Mouse (Mus musculus): ENCODE measurements around the gene Vipr2.
A peak's percentile ranks its signal among the peaks of the same experiment; 100 is the strongest.

The Vipr2 gene

GRCm38 (mm10) chr12:116096361-116096904, 18.9 kb downstream of the Vipr2 start:
- no peak for DNase-seq (ENCODE audit: low read depth, low spot score)

- no peak for DNase-seq (ENCODE audit: low read depth, low spot score)
Measured at GRCm38 (mm10) chr12:116097166-116097565, 19.6 kb downstream of the Vipr2 start.

GRCm38 (mm10) chr12:116101945-116102344, 24.4 kb downstream of the Vipr2 start:
- DNase-seq (ENCODE audit: low read depth, low spot score): no peak

DNA sequence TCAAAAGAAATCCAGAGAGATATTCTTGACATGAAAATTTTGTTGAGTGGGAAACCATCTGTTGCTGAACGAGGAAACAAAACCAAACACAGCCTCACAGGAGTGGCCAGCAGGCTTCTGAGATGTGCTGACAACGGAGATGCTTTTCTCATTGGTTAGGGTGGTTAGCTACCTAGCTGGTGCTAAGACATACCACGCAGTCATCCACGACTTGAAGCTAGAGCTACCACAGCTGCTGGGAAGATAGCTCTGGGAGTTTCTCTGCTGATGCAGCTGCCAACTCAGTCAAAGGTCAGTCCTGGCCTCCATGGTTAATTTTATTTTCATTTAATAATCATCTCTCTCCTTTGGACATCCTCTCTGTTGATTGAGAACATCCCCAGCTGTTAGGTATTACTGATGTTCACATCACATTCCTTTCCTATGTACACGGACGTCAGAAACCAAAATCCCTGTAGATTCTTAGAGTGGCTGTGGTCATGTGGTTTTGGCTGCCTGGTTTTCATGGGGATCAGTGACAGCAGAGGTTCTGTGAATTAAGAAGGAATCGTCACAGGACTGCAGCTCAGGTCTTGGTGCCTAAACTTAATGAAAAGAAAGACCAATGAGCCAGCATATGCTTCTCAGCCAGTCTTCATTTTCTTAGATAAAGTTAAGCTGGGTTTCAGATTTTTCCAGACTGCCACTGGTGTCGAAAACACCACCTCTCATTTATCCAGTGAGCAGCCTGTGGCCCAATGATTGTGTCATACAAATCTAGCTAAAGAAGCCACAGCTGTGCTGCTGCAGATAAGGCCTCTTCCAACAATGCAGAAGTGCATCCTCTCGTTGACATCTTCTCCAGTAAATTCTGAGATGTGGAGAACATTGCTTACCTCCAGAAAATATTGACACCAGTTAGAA, 32.2 kb downstream of the Vipr2 start:
- DNase-seq (ENCODE audit: low read depth, low spot score): peak; percentile 68

DNA sequence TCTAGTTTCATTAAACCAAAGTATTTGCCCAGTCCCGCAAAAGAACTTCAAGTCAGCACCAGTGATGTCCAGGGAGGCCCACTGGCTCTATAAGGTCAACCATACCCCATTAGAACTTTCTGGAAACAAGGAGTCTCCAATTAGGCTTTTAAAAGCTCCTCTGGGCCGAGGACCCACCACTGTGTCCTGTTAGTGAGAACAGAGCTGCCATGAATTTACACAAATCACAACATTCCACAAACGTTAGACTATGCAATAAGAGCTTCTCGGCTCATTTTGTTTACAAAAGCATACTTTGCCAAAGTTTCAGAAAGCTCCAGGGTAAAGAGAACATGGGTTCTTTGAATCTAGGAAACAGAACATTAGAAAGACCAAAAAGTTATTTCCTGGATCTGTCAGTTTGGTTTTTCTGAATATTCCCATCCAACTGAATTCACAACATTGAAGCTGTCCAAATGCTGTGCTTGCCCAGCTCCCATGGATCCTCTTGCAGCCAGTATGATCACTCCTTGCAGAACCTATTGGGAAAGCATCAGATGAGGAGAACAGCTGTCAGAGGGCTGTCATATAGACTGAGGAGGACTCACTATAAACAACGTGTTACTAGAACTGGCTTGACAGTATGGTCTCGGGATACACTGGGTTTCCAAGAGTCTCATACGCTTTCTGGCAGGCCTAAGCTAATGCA, 33.6 kb downstream of the Vipr2 start:
- DNase-seq (ENCODE audit: low read depth, low spot score): no peak

DNA sequence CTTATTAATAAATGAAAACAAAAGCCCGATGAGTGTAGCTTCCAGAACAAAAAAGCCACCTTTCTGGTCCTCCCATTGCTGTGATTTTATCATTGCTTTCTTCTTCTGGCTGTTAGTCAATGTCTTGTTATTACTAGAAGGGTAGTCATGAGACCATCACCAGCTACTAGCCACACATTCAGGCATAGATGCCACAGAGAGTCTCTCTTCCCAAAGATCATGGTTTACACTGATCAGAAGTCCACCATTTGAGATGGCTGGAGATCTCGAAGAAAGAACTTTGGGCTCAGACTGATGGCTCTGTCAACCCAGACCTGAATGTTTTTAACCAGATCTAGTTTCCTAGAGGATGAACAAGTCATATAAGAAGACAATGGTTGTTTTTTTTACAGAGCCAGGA, 38.3 kb downstream of the Vipr2 start:
- DNase-seq (ENCODE audit: low read depth, low spot score): no peak

- DNase-seq (ENCODE audit: low read depth, low spot score): no peak
Measured at GRCm38 (mm10) chr12:116116455-116116854, 38.9 kb downstream of the Vipr2 start.

- no peak for DNase-seq (ENCODE audit: low read depth, low spot score)
Measured at GRCm38 (mm10) chr12:116117352-116117929, 39.9 kb downstream of the Vipr2 start.

DNA sequence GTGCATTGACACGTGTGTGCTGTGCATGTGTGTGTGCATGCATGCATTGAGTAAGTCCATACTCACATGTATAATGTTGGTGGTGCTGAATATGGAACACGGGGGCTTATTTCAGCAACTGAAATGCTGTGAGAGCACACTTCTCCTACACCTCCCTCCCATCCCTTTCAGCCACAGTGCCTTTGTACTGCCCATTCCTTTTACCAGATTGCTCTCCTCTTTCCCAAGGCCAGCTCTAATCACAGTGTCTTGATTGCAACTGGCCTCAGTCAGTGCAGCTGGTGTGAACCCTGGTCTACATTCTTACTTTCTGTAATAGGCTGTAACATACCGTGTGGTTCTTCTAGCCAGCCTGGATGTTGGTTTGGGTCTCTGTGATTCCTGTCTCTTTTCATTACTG, 41.5 kb downstream of the Vipr2 start:
- no peak for DNase-seq (ENCODE audit: low read depth, low spot score)

- no peak for DNase-seq (ENCODE audit: low read depth, low spot score)
Measured at GRCm38 (mm10) chr12:116123786-116124185, 46.3 kb downstream of the Vipr2 start.

DNA sequence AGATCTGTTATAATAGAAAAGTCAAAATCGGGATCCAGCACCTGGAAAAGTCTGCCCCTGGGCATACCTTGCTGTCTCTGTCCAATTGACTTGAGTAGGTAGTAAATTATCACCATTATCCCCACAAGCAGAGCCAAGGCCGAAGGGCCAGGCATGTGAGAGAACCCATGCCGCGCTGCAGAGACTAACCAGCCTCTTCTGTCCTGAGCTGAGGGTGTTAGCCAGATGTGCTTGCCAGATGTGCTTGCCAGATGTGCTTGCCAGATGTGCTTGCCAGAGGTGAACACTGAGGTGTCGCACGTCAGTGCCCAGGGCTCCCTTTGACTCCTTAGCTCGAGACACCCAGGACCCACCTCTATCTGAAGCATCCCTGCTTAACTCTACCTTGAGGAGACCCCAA, 53.4 kb downstream of the Vipr2 start:
- no peak for DNase-seq (ENCODE audit: low read depth, low spot score)

DNA sequence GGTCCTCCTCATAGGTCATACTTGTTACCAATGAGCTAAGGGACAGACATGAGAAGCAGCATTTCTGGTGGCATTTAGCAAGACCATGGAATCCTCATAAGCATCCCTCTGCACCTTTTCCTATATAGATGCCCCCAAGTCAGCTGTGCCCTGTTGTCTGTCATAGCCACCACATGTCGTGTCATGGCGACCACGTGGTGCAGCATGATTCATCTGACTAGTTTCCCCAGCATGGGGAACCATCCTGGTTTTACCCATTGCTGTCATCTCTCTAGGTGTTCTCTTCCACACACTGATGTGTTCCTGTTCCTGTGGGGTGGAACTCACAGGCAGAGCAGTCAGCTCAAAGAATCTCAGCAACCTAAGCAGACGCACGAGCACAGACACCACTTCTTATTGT, 55.4 kb downstream of the Vipr2 start:
- DNase-seq (ENCODE audit: low read depth, low spot score): no peak

DNA sequence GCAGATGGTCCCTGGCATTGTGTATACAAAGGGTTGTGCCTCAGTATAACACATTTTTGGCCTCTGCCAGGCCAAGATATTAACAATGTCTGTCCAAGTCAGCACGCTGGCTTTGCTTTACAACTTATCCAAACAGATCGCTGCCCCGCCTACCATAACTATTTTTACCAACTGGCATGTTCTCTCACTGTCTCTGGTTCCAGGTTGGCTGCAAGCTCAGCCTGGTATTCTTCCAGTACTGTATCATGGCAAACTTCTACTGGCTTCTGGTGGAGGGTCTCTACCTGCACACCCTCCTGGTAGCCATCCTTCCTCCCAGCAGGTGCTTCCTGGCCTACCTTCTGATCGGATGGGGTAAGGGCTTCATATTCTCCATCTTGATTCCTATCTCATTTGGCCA, 58.4 kb downstream of the Vipr2 start:
- no peak for DNase-seq (ENCODE audit: low read depth, low spot score)

- DNase-seq (ENCODE audit: low read depth, low spot score): peak; percentile 25
Measured at GRCm38 (mm10) chr12:116138322-116139205, 61.0 kb downstream of the Vipr2 start.

DNA sequence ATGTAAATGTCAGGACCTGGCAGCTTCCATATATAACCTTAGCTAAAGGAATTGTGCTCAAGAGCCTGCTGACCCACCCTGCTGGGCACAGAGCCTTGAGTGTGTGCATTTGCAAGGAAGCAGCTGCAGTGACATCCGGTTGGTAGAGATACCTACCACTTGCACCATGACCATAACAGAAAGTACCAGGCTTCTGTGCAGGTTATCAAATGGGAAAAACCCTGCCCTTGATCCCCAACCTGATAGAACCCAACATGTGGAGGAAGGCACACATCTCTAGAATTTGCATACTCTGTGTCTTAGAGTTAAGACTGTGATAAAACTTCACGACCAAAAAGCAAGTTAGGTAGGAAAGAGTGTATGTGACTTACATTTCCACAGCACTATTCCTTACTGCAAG, 63.1 kb downstream of the Vipr2 start:
- no peak for DNase-seq (ENCODE audit: low read depth, low spot score)

DNA sequence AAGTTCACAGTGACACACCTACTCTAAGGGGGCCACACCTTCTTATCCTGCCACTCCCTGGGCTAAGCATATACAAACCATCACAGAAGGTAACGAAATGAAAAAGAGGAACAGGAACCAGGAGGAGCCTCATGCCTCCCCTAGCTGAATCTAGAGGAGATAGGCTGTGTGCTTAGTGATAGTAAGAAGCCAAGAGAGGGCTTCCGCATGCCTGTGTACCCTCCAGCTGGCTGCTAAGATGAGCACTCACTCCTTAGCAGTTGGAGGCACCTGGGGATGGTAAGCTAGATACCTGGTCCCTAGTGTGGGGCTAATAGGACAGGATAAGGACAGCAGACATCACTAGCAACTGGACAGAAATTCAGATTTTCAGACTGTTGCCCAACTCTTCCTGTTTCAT, 64.3 kb downstream of the Vipr2 start:
- DNase-seq (ENCODE audit: low read depth, low spot score): no peak

DNA sequence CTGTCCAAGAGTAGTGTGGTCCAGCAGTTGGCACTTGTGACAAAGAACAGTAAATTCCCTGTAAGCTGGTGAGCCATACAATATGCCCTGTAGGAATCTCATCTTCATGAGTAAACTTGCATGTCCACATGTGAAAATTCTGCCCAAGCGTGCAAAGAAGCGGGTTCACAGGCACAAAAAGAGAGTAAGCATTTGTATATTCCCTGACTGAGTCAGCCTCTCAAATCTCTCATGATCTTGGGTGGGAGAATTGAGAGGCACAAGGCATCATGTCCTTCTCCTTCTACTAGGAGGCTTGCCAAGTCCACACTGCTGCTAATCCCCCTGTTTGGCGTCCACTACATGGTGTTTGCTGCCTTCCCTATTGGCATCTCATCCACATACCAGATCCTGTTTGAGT, 64.9 kb downstream of the Vipr2 start:
- DNase-seq (ENCODE audit: low read depth, low spot score): no peak

DNA sequence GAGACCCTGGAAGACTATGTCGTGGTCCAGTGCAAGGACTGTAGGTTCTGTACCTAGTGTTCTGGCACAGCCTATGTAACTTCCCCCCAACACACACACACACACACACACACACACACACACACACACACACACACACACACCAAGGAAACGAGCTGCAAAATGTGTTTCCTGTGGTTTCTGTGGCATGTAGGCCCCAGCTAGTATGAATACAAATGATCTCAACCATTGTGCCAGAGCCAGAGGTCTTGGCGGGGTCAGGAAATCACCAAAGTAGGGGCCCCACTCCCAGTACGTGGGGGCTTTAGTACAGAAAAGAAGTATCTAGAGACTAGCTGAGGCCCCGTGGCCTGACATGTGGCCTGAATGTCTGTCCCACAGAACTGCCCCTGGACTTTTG, 67.7 kb downstream of the Vipr2 start:
- DNase-seq (ENCODE audit: low read depth, low spot score): peak; percentile 30

DNA sequence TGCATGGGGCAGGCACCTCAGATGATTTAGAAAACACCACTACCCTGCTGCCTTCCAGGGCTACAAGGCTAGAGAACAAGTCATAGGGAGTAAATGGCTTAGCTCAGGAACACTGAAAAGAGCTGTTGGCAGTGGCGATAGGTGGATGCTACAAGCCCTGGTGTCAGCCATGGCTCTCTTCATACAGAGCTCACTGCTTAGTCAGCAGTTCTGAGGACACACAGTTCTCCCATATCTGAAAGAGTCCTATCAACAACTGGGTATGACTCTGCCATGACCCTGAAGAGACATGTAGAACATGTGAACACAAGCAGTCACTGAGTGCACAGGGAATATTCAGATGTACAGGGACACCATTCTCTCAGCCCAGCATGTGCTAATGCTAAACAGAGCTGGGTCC, 68.2 kb downstream of the Vipr2 start:
- DNase-seq (ENCODE audit: low read depth, low spot score): peak; percentile 7

DNA sequence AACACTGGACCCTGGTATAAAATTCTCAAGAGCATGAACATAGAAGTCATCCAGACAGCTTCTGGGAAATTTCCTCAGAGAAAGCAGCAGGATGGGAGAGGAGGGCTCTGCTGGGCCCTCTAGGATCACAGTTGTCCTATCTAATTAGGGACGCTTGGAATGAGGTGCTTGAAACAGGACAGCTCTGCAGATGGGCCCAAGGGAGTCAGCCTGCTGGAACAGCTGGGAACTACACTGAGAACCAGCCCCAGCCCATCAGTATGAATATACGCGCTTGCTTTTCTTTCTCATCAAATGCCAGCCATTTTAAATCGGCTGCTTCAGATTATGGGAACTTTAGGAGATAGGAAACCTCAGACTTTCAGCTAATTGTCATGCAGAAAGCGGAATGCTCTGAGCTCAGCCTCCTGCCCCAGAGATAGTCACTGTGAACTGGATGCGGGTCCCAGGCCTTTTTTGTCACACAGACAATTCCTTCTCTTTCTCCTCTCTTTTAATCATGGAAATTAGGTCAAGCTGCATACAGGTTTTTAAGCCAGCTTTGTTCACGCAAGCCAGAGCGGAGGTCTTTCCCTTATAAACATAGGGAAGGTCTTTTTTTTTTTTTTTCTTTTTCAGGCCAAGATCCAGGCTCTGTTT, 69.6 kb downstream of the Vipr2 start:
- DNase-seq (ENCODE audit: low read depth, low spot score): no peak

DNA sequence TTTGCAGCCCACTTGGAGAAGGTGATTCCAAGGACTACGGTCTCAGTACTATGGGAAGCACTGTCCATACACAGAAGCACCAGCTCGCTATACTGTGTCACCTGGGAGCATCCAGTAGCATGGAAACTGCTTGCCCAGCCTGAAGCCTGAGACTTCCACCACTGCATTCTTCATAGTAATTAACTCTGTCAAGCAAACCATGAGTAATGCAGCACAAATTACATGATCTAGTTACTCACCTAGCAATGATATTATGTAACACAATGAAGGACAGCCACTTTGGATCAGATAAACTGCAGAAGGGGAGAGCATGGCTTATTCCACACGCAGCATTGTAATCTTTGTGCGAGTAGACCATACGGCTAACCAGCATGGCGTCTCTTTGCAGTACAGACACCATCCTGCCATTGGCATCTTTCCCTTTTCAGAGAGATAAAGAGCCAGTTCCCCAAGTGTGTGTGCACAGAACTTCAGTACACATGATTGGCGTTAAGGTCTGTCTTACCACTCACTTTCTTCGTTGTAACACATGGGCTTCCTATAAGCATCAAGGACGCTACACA, 75.4 kb downstream of the Vipr2 start:
- no peak for DNase-seq (ENCODE audit: low read depth, low spot score)

All from 3T3-L1 (cell line).